Mouse (Mus musculus) ES-Bruce4 (cell line): Measurements from ENCODE around the gene Bsn.

Experiments used
- CTCF ChIP-seq: IDR thresholded peaks from one replicate; pipeline ENCODE4 v1.8.1; 2011; ENCODE audit warnings: low read depth, low read length
- EP300 ChIP-seq: IDR thresholded peaks from 2 replicates; pipeline ENCODE4 v1.6.1; 2011; ENCODE audit warnings: low read depth, low read length; ENCODE audit not compliant: insufficient read depth
- POLR2A ChIP-seq: IDR thresholded peaks from one replicate; pipeline ENCODE4 v1.8.1; 2011; ENCODE audit warnings: low read length; ENCODE audit not compliant: insufficient read depth

GRCm38 (mm10) chr9:108217406-108217805, 27.2 kb upstream of the Bsn start:
- TF ChIP-seq CTCF (no peak), EP300 (no peak), POLR2A (no peak)
